Mouse (Mus musculus) intestine, embryonic 16.5 days (tissue): ENCODE measurements around the gene Emcn. TPM values are rescaled to one million over a fixed set of nuclear protein-coding genes. Genes with fewer than 3 reads are reported as not detected.

Source experiments
- ATAC-seq: fragments of 200-750 bp; cut with Nextera tagmentation; 2 replicates; pipeline ENCODE4 v1.8.0; 2017; ENCODE audit warnings: moderate TSS enrichment, moderate library complexity
- H3K27ac ChIP-seq: fragments of 300-500 bp; sonication (generic); 2 replicates; pipeline ENCODE4 v1.5.1; 2014; ENCODE audit warnings: mild to moderate bottlenecking, low read length
- H3K27me3 ChIP-seq: fragments of 300-500 bp; sonication (generic); replicated peaks from 2 replicates; pipeline ENCODE4 v1.6.1; 2014; ENCODE audit warnings: low read length, control low read depth, mixed read lengths; ENCODE audit not compliant: control insufficient read depth, insufficient read depth
- H3K36me3 ChIP-seq: fragments of 300-500 bp; sonication (generic); 2 replicates; pipeline ENCODE4 v1.6.1; 2014; ENCODE audit warnings: low read length, control low read depth; ENCODE audit not compliant: control insufficient read depth, insufficient read depth
- H3K4me1 ChIP-seq: fragments of 300-500 bp; sonication (generic); 2 replicates; pipeline ENCODE4 v1.6.1; 2014; ENCODE audit warnings: low read length, control low read depth, mixed read lengths; ENCODE audit not compliant: control insufficient read depth, insufficient read depth
- H3K4me2 ChIP-seq: fragments of 300-500 bp; sonication (generic); 2 replicates; pipeline ENCODE4 v1.6.1; 2014; ENCODE audit warnings: low read depth, low read length, control low read depth
- H3K4me3 ChIP-seq: fragments of 300-500 bp; sonication (generic); 2 replicates; pipeline ENCODE4 v1.5.1; 2014; ENCODE audit warnings: mild to moderate bottlenecking, low read length
- H3K9ac ChIP-seq: fragments of 300-500 bp; sonication (generic); 2 replicates; pipeline ENCODE4 v1.6.1; 2014; ENCODE audit warnings: low read depth, low read length
- H3K9me3 ChIP-seq: fragments of 300-500 bp; sonication (generic); 2 replicates; pipeline ENCODE4 v1.6.1; 2016; ENCODE audit warnings: low read length, control low read depth; ENCODE audit not compliant: control insufficient read depth
- WGBS: fragments of 180-500 bp; shearing (Covaris S2); extraction: QIAGEN DNeasy Blood & Tissue Kit; methylation state at CpG from one replicate; pipeline ENCODE4 v1.1.7; 2014; 5-methylcytosine and 5-hydroxymethylcytosine counted together
- polyA plus RNA-seq: library from polyadenylated mRNA; unstranded; fragments of >200 nt; fragmentation: Nextera tagmentation; extraction: Ambion mirVana; gene quantifications from 2 replicates; pipeline ENCODE4 v1.2.1, GENCODE M21; 2015

The Emcn gene
- polyA plus RNA-seq: 19.1 and 20.3 TPM in 2 replicates

- no peak within 1 kb of the TSS for H3K27ac ChIP-seq
- H3K9me3 ChIP-seq: no peaks in the 10 kb centered on the region
- H3K4me3 ChIP-seq: no peak within 1 kb of the TSS
- no peaks in the 10 kb centered on the region for H3K36me3 ChIP-seq
- no peak within 1 kb of the TSS for H3K9ac ChIP-seq
- 54% methylated on average over 8 of the region's 8 CpGs for WGBS
- H3K27me3 ChIP-seq: no peaks in the 10 kb centered on the region
- no peak within 1 kb of the TSS for H3K4me2 ChIP-seq
- H3K4me1 ChIP-seq: no peaks in the 10 kb centered on the region
- ATAC-seq: no peak
These were observed at the start of gene Emcn for GRCm38 (mm10) chr3:137340938-137341337. Emcn (plus strand) TSS chr3:137341067.

GRCm38 (mm10) chr3:137293174-137293591, 47.7 kb upstream of the Emcn start:
- no peak overlapping the region for H3K4me2 ChIP-seq
- no peaks in the 10 kb centered on the region for H3K4me1 ChIP-seq
- ATAC-seq: no peak
- no peak overlapping the region for H3K9ac ChIP-seq
- H3K27ac ChIP-seq: no peak overlapping the region
- H3K4me3 ChIP-seq: no peak overlapping the region
- WGBS: 50% methylated on average over 6 of the region's 6 CpGs
- no peaks in the 10 kb centered on the region for H3K36me3 ChIP-seq
- H3K27me3 ChIP-seq: no peaks in the 10 kb centered on the region
- H3K9me3 ChIP-seq: no peaks in the 10 kb centered on the region

- no peaks in the 10 kb centered on the region for H3K4me1 ChIP-seq
- H3K9ac ChIP-seq: no peak overlapping the region
- no peaks in the 10 kb centered on the region for H3K36me3 ChIP-seq
- no peak for ATAC-seq
- H3K4me2 ChIP-seq: no peak overlapping the region
- H3K27me3 ChIP-seq: no peaks in the 10 kb centered on the region
- 67% methylated on average over 2 of the region's 2 CpGs for WGBS
- H3K4me3 ChIP-seq: no peak overlapping the region
- H3K27ac ChIP-seq: no peak overlapping the region
- no peaks in the 10 kb centered on the region for H3K9me3 ChIP-seq
These were observed 42.6 kb upstream of the Emcn start for GRCm38 (mm10) chr3:137298230-137298629.

- no peaks in the 10 kb centered on the region for H3K36me3 ChIP-seq
- H3K9ac ChIP-seq: no peak overlapping the region
- no peaks in the 10 kb centered on the region for H3K4me1 ChIP-seq
- H3K4me2 ChIP-seq: no peak overlapping the region
- H3K4me3 ChIP-seq: no peak overlapping the region
- no peaks in the 10 kb centered on the region for H3K9me3 ChIP-seq
- H3K27ac ChIP-seq: no peak overlapping the region
- 77% methylated on average over 3 of the region's 3 CpGs for WGBS
- no peak for ATAC-seq
- no peaks in the 10 kb centered on the region for H3K27me3 ChIP-seq
These were observed 40.7 kb upstream of the Emcn start for GRCm38 (mm10) chr3:137300210-137300609.

GRCm38 (mm10) chr3:137301195-137301594, 39.7 kb upstream of the Emcn start:
- Histone ChIP-seq H3K36me3 (no peaks in the 10 kb centered on the region), H3K9ac (no peak overlapping the region), H3K27me3 (no peaks in the 10 kb centered on the region), H3K4me3 (no peak overlapping the region), H3K4me2 (no peak overlapping the region), H3K9me3 (no peaks in the 10 kb centered on the region), H3K4me1 (no peaks in the 10 kb centered on the region), H3K27ac (no peak overlapping the region)
- ATAC-seq: no peak

- Histone ChIP-seq H3K4me3 (no peak overlapping the region), H3K9me3 (no peaks in the 10 kb centered on the region)
- 48% methylated on average over 4 of the region's 4 CpGs for WGBS
These were observed 38.1 kb upstream of the Emcn start for GRCm38 (mm10) chr3:137302804-137303203.

GRCm38 (mm10) chr3:137309959-137310358, 30.9 kb upstream of the Emcn start:
- no peak overlapping the region for H3K4me2 ChIP-seq
- no peaks in the 10 kb centered on the region for H3K4me1 ChIP-seq
- H3K4me3 ChIP-seq: no peak overlapping the region
- H3K27ac ChIP-seq: no peak overlapping the region
- H3K36me3 ChIP-seq: no peaks in the 10 kb centered on the region
- H3K9ac ChIP-seq: no peak overlapping the region
- no peaks in the 10 kb centered on the region for H3K9me3 ChIP-seq
- no peaks in the 10 kb centered on the region for H3K27me3 ChIP-seq
- ATAC-seq: no peak

More at GRCm38 (mm10) chr3:137302804-137303203, 38.1 kb upstream of the Emcn start:
- H3K27me3 ChIP-seq: no peaks in the 10 kb centered on the region
- no peaks in the 10 kb centered on the region for H3K4me1 ChIP-seq
- no peak for ATAC-seq
- H3K9ac ChIP-seq: no peak overlapping the region
- H3K4me2 ChIP-seq: no peak overlapping the region
- no peaks in the 10 kb centered on the region for H3K36me3 ChIP-seq
- no peak overlapping the region for H3K27ac ChIP-seq

- H3K27ac ChIP-seq: no peak overlapping the region
- no peak overlapping the region for H3K9ac ChIP-seq
- no peak for ATAC-seq
- WGBS: 69% methylated on average over 3 of the region's 3 CpGs
- H3K27me3 ChIP-seq: no peaks in the 10 kb centered on the region
- no peaks in the 10 kb centered on the region for H3K4me1 ChIP-seq
- no peaks in the 10 kb centered on the region for H3K36me3 ChIP-seq
- no peaks in the 10 kb centered on the region for H3K9me3 ChIP-seq
- no peak overlapping the region for H3K4me3 ChIP-seq
- H3K4me2 ChIP-seq: no peak overlapping the region
These were observed 28.3 kb upstream of the Emcn start for GRCm38 (mm10) chr3:137312540-137312939.

GRCm38 (mm10) chr3:137313775-137314362, 27.0 kb upstream of the Emcn start:
- H3K27me3 ChIP-seq: no peaks in the 10 kb centered on the region
- no peak overlapping the region for H3K9ac ChIP-seq
- 88% methylated on average over 2 of the region's 2 CpGs for WGBS
- no peaks in the 10 kb centered on the region for H3K4me1 ChIP-seq
- H3K36me3 ChIP-seq: no peaks in the 10 kb centered on the region
- no peaks in the 10 kb centered on the region for H3K9me3 ChIP-seq
- no peak overlapping the region for H3K4me3 ChIP-seq
- no peak for ATAC-seq
- no peak overlapping the region for H3K4me2 ChIP-seq
- no peak overlapping the region for H3K27ac ChIP-seq

- Histone ChIP-seq H3K4me3 (no peak overlapping the region), H3K9ac (no peak overlapping the region), H3K4me1 (no peaks in the 10 kb centered on the region), H3K36me3 (no peaks in the 10 kb centered on the region), H3K4me2 (no peak overlapping the region), H3K27me3 (no peaks in the 10 kb centered on the region), H3K9me3 (no peaks in the 10 kb centered on the region), H3K27ac (no peak overlapping the region)
- no peak for ATAC-seq
- WGBS: 91% methylated on average over 2 of the region's 2 CpGs
These were observed 22.5 kb upstream of the Emcn start for GRCm38 (mm10) chr3:137318371-137318770.
